Mouse (Mus musculus) bone marrow, adult 2 months (tissue): Measurements from ENCODE around the gene Pomgnt1.

ENCODE experiments used
- CTCF ChIP-seq: fragments of 200-500 bp; IDR thresholded peaks from 2 replicates; pipeline ENCODE4 v1.5.1; 2011; ENCODE audit warnings: low read length, control low read depth; ENCODE audit not compliant: control insufficient read depth, insufficient read depth
- POLR2A ChIP-seq: fragments of 200-500 bp; IDR thresholded peaks from 2 replicates; pipeline ENCODE4 v1.6.1; 2011; ENCODE audit warnings: low read depth, mild to moderate bottlenecking, control low read depth, low read length, borderline replicate concordance; ENCODE audit not compliant: control insufficient read depth

DNA sequence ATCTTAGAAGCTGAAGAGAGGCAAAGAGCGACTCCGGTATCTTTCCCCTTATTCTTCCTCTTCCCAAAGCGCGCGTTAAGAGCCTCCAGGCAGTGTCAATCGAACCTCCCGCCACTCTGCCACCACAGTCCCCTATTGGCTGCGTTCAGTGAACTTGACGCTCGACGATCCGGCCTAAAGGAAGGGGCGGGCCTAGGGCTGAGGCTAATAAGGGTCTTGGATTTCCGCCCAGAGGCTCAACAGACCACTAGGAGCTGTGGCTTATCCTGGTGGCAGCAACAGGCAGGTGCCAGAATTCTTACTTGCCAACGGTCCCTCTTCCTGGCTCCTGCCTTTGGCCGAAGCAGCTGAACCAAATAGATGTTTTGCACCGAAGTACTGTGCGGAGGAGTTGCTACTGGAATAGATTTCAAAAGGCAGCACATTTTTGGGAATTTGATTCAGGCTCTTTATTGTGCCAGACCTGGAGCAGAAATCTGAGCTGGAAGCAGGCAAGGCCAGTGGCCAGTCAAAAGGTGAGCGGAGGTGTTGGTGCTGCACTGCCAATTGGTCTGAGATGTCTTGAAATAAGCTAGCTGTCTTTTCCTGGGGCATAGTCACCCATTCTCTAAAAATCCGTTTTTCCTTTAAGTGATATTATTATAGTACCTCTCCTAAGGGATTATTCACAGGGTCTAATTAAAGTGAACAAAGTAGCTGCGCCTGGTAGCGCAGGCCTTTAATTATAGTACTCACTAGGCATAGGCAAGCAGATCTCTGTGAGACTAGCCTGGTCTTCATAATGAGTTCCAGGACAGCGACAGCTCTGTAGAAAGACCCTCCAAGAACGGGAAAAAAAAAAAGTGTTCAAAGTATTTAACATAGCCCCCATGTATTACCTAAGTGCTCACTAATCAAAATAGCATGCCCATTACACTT lies at the start of gene Pomgnt1, which contains the start of gene Rad54l:
- TF ChIP-seq CTCF (0 out of 2 replicates have a peak, but pooled peaks have one; percentile 11), POLR2A (peak; percentile 38; the same call in 1 of the 2 replicates)
